Mouse (Mus musculus) gonadal fat pad, adult 2 months (tissue): ENCODE data around the gene 4931428F04Rik. TPM values are rescaled to one million over a fixed set of nuclear protein-coding genes. Genes with fewer than 3 reads are reported as not detected.
"Not testable (repeated sequence)": the region's sequence is repeated elsewhere in the genome, so short reads cannot be mapped to it uniquely, and the experiment has no call there.

Experiments used
- DNase-seq: peaks from one replicate; pipeline ENCODE4 v3.0.0-alpha.2; 2012; ENCODE audit warnings: low read depth
- polyA plus RNA-seq: library from polyadenylated mRNA; depleted of rRNA; stranded (reverse); fragments of >200 nt; gene quantifications from 2 replicates; pipeline ENCODE4 v1.2.3, GENCODE M21; 2012

Gene 4931428F04Rik
- polyA plus RNA-seq, 1 experiment: 5.3 TPM

DNA sequence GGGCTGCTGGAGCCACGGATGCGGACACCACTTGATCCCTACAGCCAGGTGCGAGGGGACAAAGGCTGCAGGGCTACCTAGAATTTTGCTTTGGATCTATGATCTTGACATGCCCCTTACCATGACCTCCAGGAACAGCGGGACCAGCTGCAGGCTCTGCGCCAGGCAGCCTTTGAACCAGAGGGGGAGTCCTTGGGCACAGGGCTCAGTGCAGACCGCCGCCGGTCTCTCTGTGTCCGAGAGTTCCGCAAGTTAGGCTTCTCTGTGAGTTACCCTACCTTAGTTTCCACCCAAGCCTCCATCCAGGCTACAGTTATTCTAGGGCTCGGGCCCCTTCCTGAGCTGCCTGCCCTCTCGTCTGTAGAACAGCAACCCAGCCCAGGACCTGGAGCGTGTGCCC is 18.0 kb upstream of the 4931428F04Rik start:
- DNase-seq: no peak

DNA sequence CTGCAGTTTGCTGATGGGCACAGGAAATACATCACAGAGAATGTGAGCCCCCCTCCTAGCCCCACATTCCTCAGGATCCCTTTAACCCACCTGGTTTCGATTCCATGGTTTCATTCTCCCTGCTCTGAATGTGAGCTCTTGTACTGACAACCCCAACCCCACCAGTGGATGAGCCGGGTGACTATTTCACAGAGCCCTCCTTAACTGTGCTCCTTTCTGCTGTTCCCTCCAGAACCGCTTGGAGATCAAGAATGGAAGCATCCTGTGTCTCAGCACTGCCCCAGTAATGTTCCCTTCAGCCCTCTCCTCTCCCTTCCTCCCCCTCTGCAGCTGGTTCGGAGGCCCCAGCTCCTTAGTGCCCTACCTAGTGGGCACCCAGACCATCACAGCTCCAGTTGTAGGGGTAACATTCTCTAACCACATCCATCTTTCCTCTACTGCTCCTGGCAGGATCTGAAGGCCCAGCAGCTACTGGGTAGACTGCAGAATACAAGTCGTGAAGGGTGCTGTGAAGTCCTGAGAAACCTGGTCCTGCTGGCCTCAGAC is 16.6 kb upstream of the 4931428F04Rik start:
- no peak for DNase-seq

DNA sequence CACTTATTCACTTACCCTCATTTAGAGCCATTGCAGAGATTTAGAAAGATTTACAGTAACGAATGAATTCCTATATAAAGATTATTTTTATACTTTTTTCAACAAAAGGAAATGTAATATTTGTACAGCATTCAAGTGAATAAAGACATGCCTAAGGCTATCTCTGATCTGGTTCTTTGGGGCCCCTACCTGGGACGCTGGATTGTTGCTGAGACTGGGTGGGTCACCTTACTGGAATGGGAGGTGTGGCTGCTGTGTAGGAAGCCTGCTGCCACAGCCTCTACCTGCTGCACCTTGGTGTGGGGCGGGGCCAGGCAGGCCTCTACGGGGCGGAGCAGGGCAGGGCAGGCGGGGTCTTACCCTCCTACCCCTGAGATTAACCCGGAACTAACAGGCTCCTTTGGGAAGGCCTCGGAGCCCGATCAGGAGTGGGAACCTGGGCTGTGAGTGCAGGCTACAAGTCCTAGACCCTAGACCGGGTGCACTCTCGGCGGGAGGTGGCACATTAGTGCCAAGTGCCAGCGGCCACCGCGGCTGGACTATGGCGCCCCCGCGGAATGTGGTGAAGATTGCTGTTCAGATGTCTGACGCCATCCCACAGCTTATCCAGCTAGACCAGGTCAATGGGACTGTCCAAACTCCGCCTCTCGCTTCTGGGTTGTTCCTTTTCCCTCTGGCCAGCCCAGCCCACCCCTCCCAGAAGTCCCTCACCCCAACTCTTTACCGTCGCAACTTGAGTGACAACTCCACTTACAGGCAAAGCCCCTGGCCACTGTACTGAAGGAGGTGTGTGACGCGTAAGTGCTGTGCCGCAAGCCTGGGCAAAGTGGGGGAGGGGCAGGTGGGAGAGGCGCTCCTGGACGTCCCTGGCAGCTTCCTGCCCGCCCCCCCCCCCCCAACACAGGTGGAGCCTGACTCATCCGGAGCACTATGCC is 15.8 kb upstream of the 4931428F04Rik start, which contains the start of gene Elmo3:
Gene Elmo3 (plus strand): TSS at position 391 of the 935 bp plus-strand sequence.
- DNase-seq: no peak

DNA sequence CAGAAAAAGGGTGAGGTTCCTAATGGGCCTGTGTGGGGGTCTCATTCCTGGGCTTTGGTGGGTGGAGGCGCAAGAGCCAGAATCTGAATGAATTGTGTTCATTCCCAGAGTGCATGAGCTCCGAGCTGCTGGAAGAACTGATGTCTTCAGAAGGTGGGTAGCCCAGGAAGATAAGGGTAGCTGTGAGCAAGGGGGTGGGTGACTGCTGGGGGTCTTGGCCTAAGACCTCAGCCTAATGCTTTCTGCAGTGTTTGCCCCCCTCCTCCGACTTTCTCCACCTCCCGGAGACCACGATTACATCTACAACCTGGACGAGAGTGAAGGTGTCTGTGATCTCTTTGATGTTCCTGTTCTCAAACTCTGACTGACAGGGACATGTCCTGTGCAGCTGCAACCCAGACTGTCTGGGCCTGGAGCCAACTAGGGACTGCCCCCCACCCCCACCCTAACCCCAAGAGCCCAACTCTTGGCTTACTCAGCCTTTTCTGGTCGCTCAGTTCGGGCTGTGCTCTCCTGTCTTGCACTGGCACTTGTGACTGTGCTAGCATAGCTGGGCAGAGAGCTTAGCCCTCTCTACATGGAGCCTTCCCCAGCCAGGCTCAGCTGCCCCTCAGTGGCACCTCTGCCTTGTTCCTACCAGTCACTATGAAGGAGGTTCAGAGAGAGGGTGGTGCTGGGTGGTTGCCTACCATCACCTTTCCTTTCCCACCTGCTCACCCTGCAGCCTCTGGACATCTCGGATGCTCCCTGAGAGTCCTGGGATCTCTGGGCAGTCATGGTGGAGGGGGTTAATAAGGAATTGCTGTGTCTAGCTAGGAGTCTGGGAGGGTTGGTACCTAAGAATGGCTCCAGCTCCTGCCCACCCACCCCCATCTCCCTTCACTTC is 14.9 kb upstream of the 4931428F04Rik start:
- DNase-seq: no peak

DNA sequence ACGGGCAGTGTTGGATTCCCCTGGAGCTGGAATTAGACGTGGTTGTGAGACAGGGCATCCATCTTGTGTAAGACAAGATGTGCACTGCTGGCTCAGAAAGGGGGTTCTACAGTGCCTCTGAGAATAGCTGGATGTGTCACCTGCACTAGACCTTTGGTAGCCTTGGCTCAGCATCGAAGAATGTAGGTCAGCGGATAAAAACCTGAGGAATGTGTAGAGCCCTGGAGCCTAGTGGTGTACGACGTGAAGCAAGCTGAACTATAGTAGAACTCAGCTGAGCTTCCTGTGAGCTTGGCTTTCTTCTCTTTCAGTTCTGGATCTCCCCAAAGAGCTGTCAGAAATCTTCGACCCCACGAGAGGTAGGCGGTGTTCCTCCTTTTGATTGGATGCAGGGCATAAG is 14.2 kb upstream of the 4931428F04Rik start:
- no peak for DNase-seq

DNA sequence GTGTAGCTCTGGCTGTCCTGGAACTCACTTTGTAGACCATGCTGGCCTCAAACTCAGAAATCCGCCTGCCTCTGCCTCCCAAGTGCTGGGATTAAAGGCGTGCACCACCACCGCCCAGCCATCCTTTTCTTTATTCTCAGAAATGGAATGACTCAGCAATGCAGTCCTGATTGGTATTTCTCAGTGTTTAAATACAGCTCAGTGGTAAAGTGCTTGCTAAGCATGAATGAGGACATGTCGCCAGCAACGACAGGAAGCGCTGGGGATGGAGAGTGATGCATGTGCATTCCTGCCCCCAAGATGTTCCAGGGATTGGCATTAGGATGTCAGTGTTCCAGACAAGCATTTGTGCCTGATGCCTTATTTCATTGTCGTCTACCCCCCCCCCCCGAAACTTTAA is 13.7 kb upstream of the 4931428F04Rik start:
- no peak for DNase-seq

DNA sequence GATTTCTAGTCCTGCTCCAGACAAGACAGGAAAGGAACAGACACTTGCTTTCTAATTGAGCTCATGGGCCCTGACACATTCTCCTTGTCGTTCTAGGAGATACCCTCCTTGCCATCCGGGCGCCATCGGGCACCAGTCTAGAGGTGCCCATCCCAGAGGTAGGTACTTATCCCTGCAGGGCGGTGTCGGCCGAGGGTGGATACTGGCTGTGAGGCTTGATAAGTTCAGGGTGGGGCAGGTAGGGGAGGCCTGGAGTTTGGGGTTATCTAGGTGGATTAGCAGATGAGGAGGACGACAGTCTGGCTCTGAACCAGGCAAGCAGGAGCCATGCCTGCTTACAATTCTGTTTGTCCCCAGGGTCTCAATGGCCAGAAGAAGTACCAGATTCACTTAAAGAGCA is 10.3 kb upstream of the 4931428F04Rik start:
- DNase-seq: no peak

DNA sequence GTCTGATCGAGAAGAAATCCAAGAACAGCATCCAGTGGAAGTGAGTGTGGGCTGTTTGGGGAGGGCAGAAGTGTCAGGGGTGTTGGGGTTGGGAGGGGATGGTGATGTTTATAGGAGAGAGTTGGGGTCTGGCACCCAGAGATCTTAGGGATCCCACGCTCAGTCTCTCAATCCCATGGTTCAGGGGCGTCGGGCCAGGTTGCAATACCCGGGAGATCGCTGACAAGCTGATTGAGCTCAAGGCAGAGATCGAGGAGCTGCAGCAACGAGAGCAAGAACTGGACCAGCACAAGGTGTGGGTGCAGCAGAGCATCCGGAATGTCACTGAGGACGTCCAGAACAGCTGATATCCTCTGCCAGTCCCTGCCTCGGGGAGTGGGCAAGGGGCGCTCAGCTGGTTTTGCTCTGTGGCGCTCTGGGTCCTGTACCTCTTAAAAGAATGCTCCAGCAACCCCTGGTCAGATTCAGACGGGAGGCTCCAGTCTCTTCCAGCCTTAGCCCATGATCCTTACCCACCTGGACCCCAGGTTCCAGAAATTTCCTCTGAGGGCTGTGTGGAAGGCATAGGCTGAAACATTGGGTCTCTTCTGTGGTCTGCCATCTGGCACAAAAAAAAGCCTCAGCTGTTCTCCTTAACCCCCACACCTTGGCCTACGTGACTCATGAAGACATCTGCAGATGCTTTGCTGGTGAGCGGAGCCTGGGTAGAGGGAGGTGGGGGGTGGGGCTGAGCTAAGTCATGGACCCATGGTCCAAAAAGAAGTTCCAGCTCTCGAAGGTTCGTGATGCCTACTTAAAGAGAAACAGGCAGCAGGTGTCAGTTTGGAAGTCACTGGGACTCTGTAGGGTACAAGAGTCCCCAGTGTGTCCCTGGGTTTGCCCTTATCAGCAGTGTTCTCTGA is 8.9 kb upstream of the 4931428F04Rik start:
- DNase-seq: no peak

DNA sequence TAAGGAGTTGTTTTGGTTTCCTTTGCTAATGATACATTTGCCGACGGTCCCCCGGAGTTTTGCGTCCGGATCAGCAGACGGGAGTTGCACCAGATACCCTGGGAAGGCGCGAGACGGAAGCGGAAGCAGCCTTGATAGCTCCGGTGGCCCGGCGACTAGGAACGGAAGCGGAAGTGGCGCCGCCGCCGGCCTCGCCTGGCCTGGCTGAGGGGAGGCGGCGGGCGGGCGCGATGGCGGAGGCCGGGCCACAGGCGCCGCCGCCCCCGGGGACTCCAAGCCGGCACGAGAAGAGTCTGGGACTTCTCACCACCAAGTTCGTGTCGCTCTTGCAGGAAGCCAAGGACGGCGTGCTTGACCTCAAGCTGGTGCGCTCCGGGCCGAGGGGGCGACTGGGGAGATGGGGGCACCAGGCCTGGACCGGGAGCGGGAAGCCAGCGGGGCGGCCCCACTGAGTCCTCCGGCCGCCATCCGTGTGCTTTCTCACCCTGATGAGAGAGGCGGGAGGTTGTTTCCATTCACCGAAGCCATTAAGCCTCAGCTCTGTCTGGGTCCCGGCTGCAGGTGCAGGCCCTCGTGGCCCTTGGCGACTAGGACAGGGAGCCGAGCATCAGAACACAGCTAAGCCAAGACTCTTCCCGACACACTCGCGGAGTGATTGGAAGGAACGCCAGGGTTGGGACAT is 8.0 kb upstream of the 4931428F04Rik start, which contains the start of gene E2f4:
Gene E2f4 (plus strand): TSS at position 153 of the 682 bp plus-strand sequence.
- no peak for DNase-seq

DNA sequence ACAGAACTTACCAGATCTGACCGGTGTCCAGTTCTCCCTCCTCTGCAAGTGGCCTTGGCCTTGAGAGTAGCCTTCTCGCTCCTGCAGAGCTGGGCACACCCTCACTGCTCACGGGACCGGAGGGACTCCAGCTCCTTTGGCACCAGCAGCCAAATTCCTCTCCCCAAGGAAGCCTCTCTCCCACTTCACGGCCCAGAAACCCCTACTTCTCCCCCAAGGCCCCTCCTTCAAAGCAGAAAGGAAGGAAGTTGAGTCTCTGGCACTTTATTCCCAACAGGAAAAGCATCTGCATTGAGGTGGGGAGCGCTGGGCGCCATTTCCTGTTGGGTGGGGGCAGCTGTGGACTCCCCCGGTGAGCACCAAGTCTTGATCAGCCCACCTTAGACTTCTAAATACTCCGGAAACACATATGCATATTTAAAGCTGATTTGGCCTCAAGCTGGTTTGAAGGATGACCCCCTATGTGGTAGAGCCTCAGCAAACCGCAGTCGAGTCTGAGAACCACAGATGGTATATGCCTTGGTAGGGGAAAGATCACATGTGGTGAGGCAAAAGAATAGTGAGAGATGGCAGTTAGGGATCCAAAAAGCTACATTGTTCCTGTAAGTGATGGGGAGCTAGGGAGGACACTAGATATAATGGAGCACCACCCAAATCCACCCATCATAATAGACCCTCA is 6.4 kb upstream of the 4931428F04Rik start, which contains the start of gene Exoc3l:
Gene Exoc3l (minus strand): TSS at position 207 of the 679 bp plus-strand sequence.
- no peak for DNase-seq

DNA sequence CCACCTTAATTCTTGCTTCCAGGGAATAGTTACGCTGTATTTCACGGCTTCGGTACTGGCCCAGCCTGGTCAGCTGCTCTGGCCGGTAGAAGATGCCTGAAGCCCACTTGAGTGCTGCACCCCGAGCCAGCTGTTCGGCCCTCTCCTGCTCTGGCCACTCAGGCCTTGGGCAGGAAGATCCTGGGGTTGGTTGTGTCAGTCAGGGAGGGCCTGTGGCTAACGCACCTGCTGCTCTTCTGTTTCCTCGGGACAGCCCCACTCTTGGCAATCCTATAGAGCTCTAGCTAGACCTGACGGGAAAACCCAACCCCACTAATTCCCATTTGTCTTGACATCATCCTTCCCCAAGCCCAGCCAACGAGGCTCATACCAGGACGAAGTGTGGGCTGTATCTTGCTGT is 5.6 kb upstream of the 4931428F04Rik start:
- DNase-seq: no peak

DNA sequence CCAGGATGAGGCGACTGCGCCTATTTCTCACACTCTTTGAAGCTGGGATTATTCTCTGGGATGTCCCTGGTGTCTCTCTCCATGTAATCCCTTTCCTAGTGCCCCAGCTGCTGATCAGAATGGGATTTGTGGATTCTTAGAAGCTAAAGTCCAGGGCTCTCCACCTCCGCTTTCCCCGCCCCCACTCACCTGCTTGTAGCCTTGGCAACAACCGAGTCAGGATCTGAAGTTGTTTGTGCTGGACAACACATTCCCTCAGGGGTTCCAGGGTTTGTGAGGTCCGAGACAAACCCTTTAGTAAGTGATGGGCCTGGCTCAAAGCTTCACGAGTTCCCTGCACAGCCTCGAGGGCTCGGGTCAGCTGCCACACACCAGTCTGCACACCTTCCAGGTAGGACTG is 5.1 kb upstream of the 4931428F04Rik start:
- DNase-seq: no peak

DNA sequence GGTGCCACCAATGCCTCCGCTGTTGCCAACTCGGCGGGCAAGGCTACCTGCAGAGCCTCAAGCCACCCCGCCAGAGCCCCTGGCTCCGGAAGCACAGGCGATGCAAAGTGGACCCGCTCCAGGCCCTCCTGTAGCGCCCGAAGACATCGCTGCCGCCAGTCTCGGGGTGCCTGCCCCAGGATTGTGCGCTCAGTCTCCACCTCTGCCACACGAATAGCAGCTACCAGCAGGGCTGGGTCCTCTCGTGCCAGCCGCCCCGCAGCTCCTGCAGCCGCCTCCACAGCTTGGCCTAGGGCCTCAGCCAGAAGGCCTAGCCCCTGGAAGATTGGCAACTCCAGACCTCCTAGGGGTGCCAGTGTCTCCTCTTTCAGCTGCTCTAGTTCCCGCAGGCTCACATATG is 3.7 kb upstream of the 4931428F04Rik start:
- no peak for DNase-seq

DNA sequence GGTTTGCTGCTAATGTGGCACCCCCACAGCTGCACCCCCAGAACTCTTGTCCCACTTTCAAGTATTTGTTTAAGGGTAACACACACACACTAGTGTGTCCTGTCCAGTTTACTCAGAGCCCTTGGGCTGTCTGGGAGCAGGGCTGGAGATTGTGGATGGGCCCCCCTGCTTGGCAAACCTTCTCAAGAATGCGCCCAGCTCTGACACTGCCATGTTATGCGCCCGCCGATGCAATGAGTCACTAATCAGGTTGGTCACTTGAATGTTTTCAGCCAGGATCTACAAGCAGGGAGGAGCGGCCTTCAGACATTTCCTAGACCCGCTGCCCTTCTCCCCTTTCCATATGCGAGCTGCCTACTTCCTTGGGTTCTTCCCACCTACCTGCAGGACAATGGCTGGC is 2.8 kb upstream of the 4931428F04Rik start:
- no peak for DNase-seq

DNA sequence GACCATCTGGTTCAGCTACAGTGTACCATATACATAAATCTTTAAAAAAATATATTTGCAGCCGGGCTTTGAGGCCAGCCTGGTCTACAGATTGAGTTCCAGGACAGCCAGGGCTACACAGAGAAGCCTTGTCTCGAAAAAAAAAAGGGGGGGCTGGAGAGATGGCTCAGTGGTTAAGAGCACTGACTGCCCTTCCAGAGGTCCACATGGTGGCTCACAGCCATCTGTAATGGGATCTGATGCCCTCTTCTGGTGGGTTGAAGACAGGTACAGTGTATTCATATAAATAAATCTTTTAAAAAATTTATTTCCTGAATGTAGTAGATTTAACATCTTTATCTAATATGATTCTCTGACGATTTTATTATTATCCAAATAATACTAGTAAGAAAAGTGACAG is 2.1 kb upstream of the 4931428F04Rik start:
- DNase-seq: not testable (repeated sequence)

DNA sequence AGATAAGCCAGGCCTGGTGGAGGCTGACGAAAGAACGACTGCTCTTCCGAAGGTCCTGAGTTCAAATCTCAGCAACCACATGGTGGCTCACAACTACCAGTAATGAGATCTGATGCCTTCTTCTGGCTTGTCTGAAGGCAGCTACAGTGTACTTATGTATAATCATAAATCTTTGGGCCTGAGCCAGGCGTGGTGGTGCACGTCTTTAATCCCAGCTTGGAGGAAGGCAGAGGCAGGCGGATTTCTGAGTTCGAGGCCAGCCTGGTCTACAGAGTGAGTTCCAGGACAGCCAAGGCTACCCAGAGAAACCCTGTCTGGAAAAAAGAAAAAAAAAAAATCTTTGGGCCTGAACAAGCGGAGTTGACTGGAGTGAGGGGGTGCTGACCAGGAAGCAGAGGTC is 1.7 kb upstream of the 4931428F04Rik start:
- DNase-seq: not testable (repeated sequence)

DNA sequence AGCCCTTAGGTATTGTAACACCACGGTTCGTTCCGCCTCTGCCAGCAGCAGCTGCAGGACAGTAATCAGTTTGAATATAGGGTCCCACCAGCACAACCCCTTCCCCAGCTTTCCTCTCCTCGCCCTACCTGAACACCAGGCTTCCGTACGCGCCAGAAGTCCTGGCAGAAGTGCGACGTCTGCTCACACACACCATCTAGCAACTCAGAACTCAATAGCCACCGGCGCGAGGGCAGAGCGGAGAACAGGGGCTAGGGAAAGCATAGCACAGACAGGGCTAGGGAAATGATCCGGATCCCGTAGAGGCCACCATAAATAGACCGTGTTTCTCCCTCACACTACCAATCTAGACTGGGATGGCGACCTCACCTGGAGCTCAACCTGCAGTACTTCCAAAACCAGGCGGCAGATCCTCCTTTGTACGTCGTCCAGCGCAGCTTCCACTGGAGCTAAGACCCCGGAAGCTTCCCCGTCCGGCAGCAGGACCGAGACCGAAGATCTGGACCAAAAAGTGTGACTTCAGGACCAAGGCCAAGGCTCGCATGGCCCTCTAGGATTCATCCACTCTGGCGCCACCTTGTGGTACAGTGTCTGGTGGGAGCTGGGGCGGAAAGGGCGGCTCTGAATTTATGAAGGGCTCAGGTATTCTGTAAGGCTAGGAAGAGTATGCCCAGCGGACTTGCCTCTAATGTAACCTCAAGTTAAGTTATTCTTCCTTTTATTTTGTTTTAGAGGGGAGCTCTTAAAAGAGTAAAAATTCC is 1.1 kb upstream of the 4931428F04Rik start:
- no peak for DNase-seq

DNA sequence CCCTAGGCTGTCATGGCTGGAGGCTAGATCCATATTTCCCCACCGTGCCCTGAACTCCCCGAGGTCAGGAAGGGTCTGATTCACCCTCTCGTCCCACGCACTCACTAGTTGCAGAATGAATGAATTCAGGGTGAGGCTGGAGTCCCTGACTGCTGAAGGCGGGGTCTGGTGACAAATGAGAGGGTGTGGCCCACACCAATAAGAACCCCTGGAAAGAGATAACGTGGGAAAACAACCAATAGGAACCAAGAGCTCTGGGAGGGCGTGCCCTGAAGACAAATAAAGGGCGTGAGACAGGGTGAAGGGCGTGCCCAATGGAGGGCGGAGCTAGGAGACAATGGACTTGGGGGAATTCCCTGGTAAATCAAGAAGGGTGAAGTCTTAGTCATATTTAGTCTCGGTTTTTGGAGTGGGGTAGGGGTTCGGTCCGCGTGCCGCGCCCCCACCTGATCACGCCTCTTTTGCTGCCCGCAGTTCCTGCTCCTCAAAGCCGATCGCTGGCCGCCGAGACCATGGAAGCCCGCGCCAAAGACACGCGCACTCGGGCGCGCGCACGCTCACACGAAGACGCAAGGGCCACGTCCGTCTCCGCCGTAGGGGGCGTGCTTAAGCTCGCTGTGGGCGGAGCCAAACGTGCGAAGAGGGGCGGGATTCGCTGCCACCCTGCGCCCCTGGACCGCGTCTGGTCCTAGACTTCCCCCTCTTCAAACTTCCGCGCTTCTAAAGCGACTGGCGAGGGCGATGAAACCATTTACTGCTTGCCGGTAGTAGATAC is 519 bp downstream of the 4931428F04Rik start:
- no peak for DNase-seq
